Mouse (Mus musculus) liver, embryonic 16.5 days (tissue): ENCODE data around the gene Gstm5. TPM values are rescaled to one million over a fixed set of nuclear protein-coding genes. Genes with fewer than 3 reads are reported as not detected.
"Not testable (repeated sequence)": the region's sequence is repeated elsewhere in the genome, so short reads cannot be mapped to it uniquely, and the experiment has no call there.

Experiments
- ATAC-seq: fragments of 200-750 bp; cut with Nextera tagmentation; 2 replicates; pipeline ENCODE4 v1.8.0; 2017; ENCODE audit warnings: low read depth, mild to moderate bottlenecking, moderate number of reproducible peaks, moderate library complexity
- H3K27ac ChIP-seq: fragments of 300-500 bp; sonication (generic); 2 replicates; pipeline ENCODE4 v1.5.1; 2014; ENCODE audit warnings: mild to moderate bottlenecking, low read length
- H3K27me3 ChIP-seq: fragments of 300-500 bp; sonication (generic); 2 replicates; pipeline ENCODE4 v1.6.1; 2014; ENCODE audit warnings: low read depth, low read length, mixed read lengths; ENCODE audit not compliant: control insufficient read depth, insufficient read depth
- H3K36me3 ChIP-seq: fragments of 300-500 bp; sonication (generic); 2 replicates; pipeline ENCODE4 v1.6.1; 2014; ENCODE audit warnings: mild to moderate bottlenecking; ENCODE audit not compliant: control insufficient read depth, insufficient read depth
- H3K4me1 ChIP-seq: fragments of 300-500 bp; sonication (generic); 2 replicates; pipeline ENCODE4 v1.6.1; 2014; ENCODE audit warnings: low read depth, low read length, mixed read lengths; ENCODE audit not compliant: control insufficient read depth
- H3K4me2 ChIP-seq: fragments of 300-500 bp; sonication (generic); 2 replicates; pipeline ENCODE4 v1.6.1; 2014; ENCODE audit warnings: low read depth, low read length, mixed read lengths
- H3K4me3 ChIP-seq: fragments of 300-500 bp; sonication (generic); 2 replicates; pipeline ENCODE4 v1.5.1; 2014; ENCODE audit warnings: low read depth, mild to moderate bottlenecking, low read length
- H3K9ac ChIP-seq: fragments of 300-500 bp; sonication (generic); 2 replicates; pipeline ENCODE4 v1.6.1; 2014; ENCODE audit warnings: low read depth, low read length
- H3K9me3 ChIP-seq: fragments of 300-500 bp; sonication (generic); replicated peaks from 2 replicates; pipeline ENCODE4 v1.6.1; 2016; ENCODE audit warnings: low read length; ENCODE audit not compliant: control insufficient read depth
- WGBS: fragments of 180-500 bp; shearing (Covaris S2); extraction: QIAGEN DNeasy Blood & Tissue Kit; methylation state at CpG from one replicate; pipeline ENCODE4 v1.1.7; 2014; ENCODE audit not compliant: insufficient replicate concordance; 5-methylcytosine and 5-hydroxymethylcytosine counted together
- polyA plus RNA-seq: library from polyadenylated mRNA; unstranded; fragments of >200 nt; fragmentation: Nextera tagmentation; extraction: Ambion mirVana; gene quantifications from 2 replicates; pipeline ENCODE4 v1.2.1, GENCODE M21; 2015

The Gstm5 gene
- polyA plus RNA-seq, 1 experiment from 2014 or later: 170 TPM

- Histone ChIP-seq H3K9me3 (no peaks in the 10 kb centered on the region), H3K4me3 (no peak overlapping the region), H3K9ac (no peak overlapping the region), H3K4me1 (no peaks in the 10 kb centered on the region), H3K4me2 (no peak overlapping the region), H3K27me3 (no peaks in the 10 kb centered on the region), H3K27ac (no peak overlapping the region), H3K36me3 (no peaks in the 10 kb centered on the region)
- 69% methylated on average over 9 of the region's 9 CpGs for WGBS
- no peak for ATAC-seq
Observed at GRCm38 (mm10) chr3:107887674-107888495, 7.7 kb upstream of the Gstm5 start.

GRCm38 (mm10) chr3:107889236-107889635, 6.4 kb upstream of the Gstm5 start:
- not testable (repeated sequence) for H3K36me3 ChIP-seq, H3K9me3 ChIP-seq, H3K4me1 ChIP-seq, H3K9ac ChIP-seq, H3K4me3 ChIP-seq, ATAC-seq, H3K27ac ChIP-seq, H3K4me2 ChIP-seq, H3K27me3 ChIP-seq
- WGBS: 79% methylated on average over 2 of the region's 2 CpGs

GRCm38 (mm10) chr3:107895194-107895719, 364 bp upstream of the Gstm5 start:
- ATAC-seq: peak; percentile 52
- Histone ChIP-seq H3K27ac (peak overlapping the region; percentile 54; the same call in 1 of the 2 replicates), H3K27me3 (no peaks in the 10 kb centered on the region), H3K4me2 (peak overlapping the region; percentile 94), H3K4me1 (peaks cover 11% of the 10 kb centered on the region), H3K36me3 (no peaks in the 10 kb centered on the region), H3K9me3 (no peaks in the 10 kb centered on the region), H3K9ac (peak overlapping the region; percentile 88), H3K4me3 (peak overlapping the region; percentile 80)
- 7% methylated on average over 6 of the region's 6 CpGs for WGBS

- Histone ChIP-seq H3K36me3 (no peaks in the 10 kb centered on the region), H3K27ac (no peak overlapping the region), H3K4me3 (no peak overlapping the region), H3K4me2 (no peak overlapping the region), H3K27me3 (no peaks in the 10 kb centered on the region), H3K9me3 (no peaks in the 10 kb centered on the region), H3K4me1 (peaks cover 11% of the 10 kb centered on the region), H3K9ac (no peak overlapping the region)
- no peak for ATAC-seq
- 83% methylated on average over 13 of the region's 13 CpGs for WGBS
Observed at GRCm38 (mm10) chr3:107898691-107899090, 3.1 kb downstream of the Gstm5 start.

- Histone ChIP-seq H3K4me2 (no peak overlapping the region), H3K27me3 (no peaks in the 10 kb centered on the region), H3K36me3 (no peaks in the 10 kb centered on the region), H3K4me3 (no peak overlapping the region), H3K9me3 (no peaks in the 10 kb centered on the region), H3K4me1 (peaks cover 8% of the 10 kb centered on the region), H3K27ac (no peak overlapping the region), H3K9ac (no peak overlapping the region)
- ATAC-seq: no peak
- WGBS: 64% methylated on average over 11 of the region's 11 CpGs
Observed at GRCm38 (mm10) chr3:107900955-107901673, 5.5 kb downstream of the Gstm5 start.

GRCm38 (mm10) chr3:107905942-107906341, 10.3 kb downstream of the Gstm5 start:
- WGBS: 20% methylated on average over 6 of the region's 6 CpGs
- no peak overlapping the region for H3K4me2 ChIP-seq

GRCm38 (mm10) chr3:107916674-107917073, 21.1 kb downstream of the Gstm5 start:
- Histone ChIP-seq H3K4me1 (peaks cover 2% of the 10 kb centered on the region; the same call in 1 of the 2 replicates), H3K9ac (no peak overlapping the region), H3K4me3 (no peak overlapping the region), H3K27ac (no peak overlapping the region), H3K36me3 (no peaks in the 10 kb centered on the region), H3K27me3 (no peaks in the 10 kb centered on the region; the same call in 1 of the 2 replicates), H3K9me3 (no peaks in the 10 kb centered on the region), H3K4me2 (no peak overlapping the region)
- 72% methylated on average over 15 of the region's 15 CpGs for WGBS
- ATAC-seq: no peak

More at GRCm38 (mm10) chr3:107905942-107906341, 10.3 kb downstream of the Gstm5 start:
- Histone ChIP-seq H3K27ac (no peak overlapping the region), H3K27me3 (no peaks in the 10 kb centered on the region), H3K9me3 (no peaks in the 10 kb centered on the region), H3K9ac (no peak overlapping the region), H3K4me3 (no peak overlapping the region), H3K4me1 (peaks cover 4% of the 10 kb centered on the region; the same call in 1 of the 2 replicates), H3K36me3 (no peaks in the 10 kb centered on the region)
- ATAC-seq: peak; percentile 41

- Histone ChIP-seq H3K4me2 (no peak overlapping the region), H3K27me3 (no peaks in the 10 kb centered on the region; the same call in 1 of the 2 replicates), H3K9ac (no peak overlapping the region), H3K4me1 (peaks cover 2% of the 10 kb centered on the region; the same call in 1 of the 2 replicates), H3K27ac (no peak overlapping the region), H3K36me3 (no peaks in the 10 kb centered on the region), H3K9me3 (no peaks in the 10 kb centered on the region), H3K4me3 (no peak overlapping the region)
- 73% methylated on average over 3 of the region's 3 CpGs for WGBS
- no peak for ATAC-seq
Observed at GRCm38 (mm10) chr3:107917097-107917496, 21.5 kb downstream of the Gstm5 start.
